ENCODE assay signal across 7 mouse cellular contexts in the genomic region with DNA sequence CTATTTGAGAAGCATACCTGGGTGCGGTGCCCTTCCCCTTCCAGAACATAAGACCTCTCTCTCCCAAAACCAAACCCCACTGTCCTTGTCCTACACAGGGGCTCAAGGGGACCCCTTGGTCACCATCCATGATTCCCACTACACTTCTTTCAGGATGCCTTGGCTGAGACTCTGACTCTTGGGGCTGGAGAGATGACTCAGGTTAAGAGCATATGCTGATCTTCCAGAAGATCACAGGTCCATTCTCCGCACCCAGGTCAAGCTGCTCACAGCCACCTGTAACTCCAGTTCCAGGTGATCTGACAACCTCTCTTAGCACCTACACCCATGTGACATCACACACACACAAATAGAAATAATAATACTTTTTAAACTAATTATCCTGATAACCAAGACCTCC. TPM values are rescaled to one million over a fixed set of nuclear protein-coding genes. Genes with fewer than 3 reads are reported as not detected.
DNase-seq lines count a peak whose midpoint lies in the region; ATAC-seq lines count a peak whose summit lies in the region.

No protein-coding gene starts in this region.

- WGBS in lung, embryonic 15.5 days: 16% methylated on average over 2 of the region's 2 CpGs
- WGBS in forebrain, embryonic 13.5 days: 20% methylated on average over 2 of the region's 2 CpGs
- WGBS in limb, embryonic 15.5 days: 22% methylated on average over 2 of the region's 2 CpGs
- 13% methylated on average over 2 of the region's 2 CpGs for WGBS in stomach, embryonic 16.5 days

- no peaks in the 10 kb centered on the region for H3K27me3 ChIP-seq in lung, embryonic 15.5 days
- peaks cover 19% of the 10 kb centered on the region for H3K27me3 ChIP-seq in forebrain, embryonic 13.5 days
- no peaks in the 10 kb centered on the region for H3K27me3 ChIP-seq in limb, embryonic 15.5 days
- no peaks in the 10 kb centered on the region for H3K27me3 ChIP-seq in stomach, embryonic 16.5 days (ENCODE audit: control insufficient read depth, insufficient read depth, low read length)

- peak overlapping the region; percentile 86 for H3K4me2 ChIP-seq in lung, embryonic 15.5 days
- H3K4me2 ChIP-seq in forebrain, embryonic 13.5 days: peak overlapping the region; percentile 87
- peak overlapping the region; percentile 95 for H3K4me2 ChIP-seq in limb, embryonic 15.5 days
- H3K4me2 ChIP-seq in stomach, embryonic 16.5 days (ENCODE audit: low read depth, low read length): peak overlapping the region; percentile 59

- no peak for DNase-seq in lung, postnatal 10 days
- no peak for DNase-seq in spleen, postnatal 4 days (ENCODE audit: low spot score in 2 of 2)
- DNase-seq in left cerebral cortex, adult 18-20 months (ENCODE audit: low spot score in 2 of 2): no peak

- peak overlapping the region; percentile 83 for H3K9ac ChIP-seq in lung, embryonic 15.5 days
- H3K9ac ChIP-seq in forebrain, embryonic 13.5 days: peak overlapping the region; percentile 94
- H3K9ac ChIP-seq in limb, embryonic 15.5 days: peak overlapping the region; percentile 78; the same call in 1 of the 2 replicates
- peak overlapping the region; percentile 87 for H3K9ac ChIP-seq in stomach, embryonic 16.5 days (ENCODE audit: low read length)

- peak overlapping the region; percentile 67 for H3K4me3 ChIP-seq in lung, embryonic 15.5 days
- H3K4me3 ChIP-seq in forebrain, embryonic 13.5 days: peak overlapping the region; percentile 69
- peak overlapping the region; percentile 79 for H3K4me3 ChIP-seq in limb, embryonic 15.5 days
- peak overlapping the region; percentile 70 for H3K4me3 ChIP-seq in stomach, embryonic 16.5 days (replicated peaks; ENCODE audit: low read length)

- ATAC-seq in lung, embryonic 15.5 days (ENCODE audit: borderline replicate concordance, extremely low read depth, low FRiP score, low TSS enrichment): no peak; the same call in 1 of the 2 replicates
- no peak for ATAC-seq in forebrain, embryonic 13.5 days
- ATAC-seq in limb, embryonic 15.5 days (ENCODE audit: insufficient number of reproducible peaks, low FRiP score, low TSS enrichment, low read depth): no peak
- no peak; the same call in 1 of the 2 replicates for ATAC-seq in stomach, embryonic 16.5 days (ENCODE audit: insufficient read depth, low FRiP score)

- H3K4me1 ChIP-seq in lung, embryonic 15.5 days: peaks cover 36% of the 10 kb centered on the region
- peaks cover 35% of the 10 kb centered on the region for H3K4me1 ChIP-seq in forebrain, embryonic 13.5 days
- H3K4me1 ChIP-seq in limb, embryonic 15.5 days: peaks cover 34% of the 10 kb centered on the region
- H3K4me1 ChIP-seq in stomach, embryonic 16.5 days (ENCODE audit: control insufficient read depth, insufficient read depth, low read length): peaks cover 34% of the 10 kb centered on the region

- peak overlapping the region; percentile 92; the same call in 1 of the 2 replicates for H3K27ac ChIP-seq in lung, embryonic 15.5 days
- no peak overlapping the region; the same call in 1 of the 2 replicates for H3K27ac ChIP-seq in forebrain, embryonic 13.5 days
- peak overlapping the region; percentile 79 for H3K27ac ChIP-seq in limb, embryonic 15.5 days
- peak overlapping the region; percentile 40; the same call in 1 of the 2 replicates for H3K27ac ChIP-seq in stomach, embryonic 16.5 days (ENCODE audit: low read length)

- no peaks in the 10 kb centered on the region for H3K9me3 ChIP-seq in lung, embryonic 15.5 days
- H3K9me3 ChIP-seq in forebrain, embryonic 13.5 days (replicated peaks): no peaks in the 10 kb centered on the region
- H3K9me3 ChIP-seq in limb, embryonic 15.5 days: no peaks in the 10 kb centered on the region
- no peaks in the 10 kb centered on the region for H3K9me3 ChIP-seq in stomach, embryonic 16.5 days (replicated peaks; ENCODE audit: control insufficient read depth, low read length)

- H3K36me3 ChIP-seq in lung, embryonic 15.5 days: no peaks in the 10 kb centered on the region
- no peaks in the 10 kb centered on the region for H3K36me3 ChIP-seq in forebrain, embryonic 13.5 days (ENCODE audit: poor library complexity, severe bottlenecking)
- no peaks in the 10 kb centered on the region for H3K36me3 ChIP-seq in limb, embryonic 15.5 days
- no peaks in the 10 kb centered on the region for H3K36me3 ChIP-seq in stomach, embryonic 16.5 days (ENCODE audit: control insufficient read depth, insufficient read depth, low read length)

RNA-seq across cellular contexts. Expression of a gene that starts 16.1 kb away (rescaled TPM):
- polyA plus RNA-seq in lung, embryonic 15.5 days (2015; fragmentation: Nextera tagmentation; extraction: Ambion mirVana): 39.5 and 43.3 TPM in 2 replicates
- polyA plus RNA-seq in forebrain, embryonic 13.5 days (2015; fragmentation: Nextera tagmentation; extraction: Ambion mirVana): 21.6 and 22.6 TPM in 2 replicates
- polyA plus RNA-seq in limb, embryonic 15.5 days (2015; fragmentation: Nextera tagmentation; extraction: Ambion mirVana): 63.2 and 66.8 TPM in 2 replicates
- polyA plus RNA-seq in stomach, embryonic 16.5 days (2015; fragmentation: Nextera tagmentation; extraction: Ambion mirVana): 43.5 and 52.2 TPM in 2 replicates
- 10 to 100 TPM; 34.1 to 36.6 TPM for total RNA-seq in left cerebral cortex, adult 18-20 months (2021)

RNA-seq across cellular contexts. Expression of a gene that starts 26.1 kb away (rescaled TPM):
- polyA plus RNA-seq in lung, embryonic 15.5 days (2015; fragmentation: Nextera tagmentation; extraction: Ambion mirVana): not detected in 2 replicates
- polyA plus RNA-seq in forebrain, embryonic 13.5 days (2015; fragmentation: Nextera tagmentation; extraction: Ambion mirVana): not detected in 2 replicates
- not detected in 2 replicates for polyA plus RNA-seq in limb, embryonic 15.5 days (2015; fragmentation: Nextera tagmentation; extraction: Ambion mirVana)
- polyA plus RNA-seq in stomach, embryonic 16.5 days (2015; fragmentation: Nextera tagmentation; extraction: Ambion mirVana): not detected in 2 replicates
- not detected for total RNA-seq in left cerebral cortex, adult 18-20 months (2021)

RNA-seq across cellular contexts. Expression of a gene that starts 43.6 kb away (rescaled TPM):
- polyA plus RNA-seq in lung, embryonic 15.5 days (2015; fragmentation: Nextera tagmentation; extraction: Ambion mirVana): 0.93 and 1.1 TPM in 2 replicates
- 1.8 and 1.9 TPM in 2 replicates for polyA plus RNA-seq in forebrain, embryonic 13.5 days (2015; fragmentation: Nextera tagmentation; extraction: Ambion mirVana)
- 1.6 and 2.1 TPM in 2 replicates for polyA plus RNA-seq in limb, embryonic 15.5 days (2015; fragmentation: Nextera tagmentation; extraction: Ambion mirVana)
- 0.98 and 1.6 TPM in 2 replicates for polyA plus RNA-seq in stomach, embryonic 16.5 days (2015; fragmentation: Nextera tagmentation; extraction: Ambion mirVana)
- total RNA-seq in left cerebral cortex, adult 18-20 months (2021): 1 to 10 TPM; 6.4 to 7.2 TPM

RNA-seq across cellular contexts. Expression of a gene that starts 55.0 kb away (rescaled TPM):
- 1.1 and 1.2 TPM in 2 replicates for polyA plus RNA-seq in lung, embryonic 15.5 days (2015; fragmentation: Nextera tagmentation; extraction: Ambion mirVana)
- polyA plus RNA-seq in forebrain, embryonic 13.5 days (2015; fragmentation: Nextera tagmentation; extraction: Ambion mirVana): 0.61 and 0.73 TPM in 2 replicates
- 5.0 and 7.3 TPM in 2 replicates for polyA plus RNA-seq in limb, embryonic 15.5 days (2015; fragmentation: Nextera tagmentation; extraction: Ambion mirVana)
- polyA plus RNA-seq in stomach, embryonic 16.5 days (2015; fragmentation: Nextera tagmentation; extraction: Ambion mirVana): 3.5 and 4.6 TPM in 2 replicates
- 1 to 10 TPM; 1.0 to 1.1 TPM for total RNA-seq in left cerebral cortex, adult 18-20 months (2021)
